Mouse (Mus musculus) limb, embryonic 13.5 days (tissue): ENCODE measurements around the gene Stap2. TPM values are rescaled to one million over a fixed set of nuclear protein-coding genes. Genes with fewer than 3 reads are reported as not detected.

Source experiments
- ATAC-seq: fragments of 200-750 bp; cut with Nextera tagmentation; 2 replicates; pipeline ENCODE4 v1.8.0; 2017; ENCODE audit warnings: low read depth, moderate number of reproducible peaks, moderate TSS enrichment; ENCODE audit not compliant: low FRiP score
- H3K27ac ChIP-seq: fragments of 300-500 bp; sonication (generic); 2 replicates; pipeline ENCODE4 v1.5.1; 2015; ENCODE audit warnings: inconsistent platforms, mild to moderate bottlenecking, moderate library complexity
- H3K27me3 ChIP-seq: fragments of 300-500 bp; sonication (generic); 2 replicates; pipeline ENCODE4 v1.6.1; 2015; ENCODE audit warnings: mild to moderate bottlenecking, inconsistent platforms
- H3K36me3 ChIP-seq: fragments of 300-500 bp; sonication (generic); 2 replicates; pipeline ENCODE4 v1.6.1; 2015; ENCODE audit warnings: inconsistent platforms, mild to moderate bottlenecking, moderate library complexity
- H3K4me1 ChIP-seq: fragments of 300-500 bp; sonication (generic); 2 replicates; pipeline ENCODE4 v1.6.1; 2015; ENCODE audit warnings: inconsistent platforms
- H3K4me2 ChIP-seq: fragments of 300-500 bp; sonication (generic); replicated peaks from 2 replicates; pipeline ENCODE4 v1.6.1; 2015; ENCODE audit warnings: inconsistent platforms, mild to moderate bottlenecking, moderate library complexity
- H3K4me3 ChIP-seq: fragments of 300-500 bp; sonication (generic); 2 replicates; pipeline ENCODE4 v1.5.1; 2015; ENCODE audit warnings: moderate library complexity, mild to moderate bottlenecking, inconsistent platforms
- H3K9ac ChIP-seq: fragments of 300-500 bp; sonication (generic); 2 replicates; pipeline ENCODE4 v1.6.1; 2015; ENCODE audit warnings: mild to moderate bottlenecking, inconsistent platforms
- H3K9me3 ChIP-seq: fragments of 300-500 bp; sonication (generic); 2 replicates; pipeline ENCODE4 v1.6.1; 2016; ENCODE audit warnings: inconsistent platforms
- WGBS: fragments of 180-500 bp; shearing (Covaris S2); methylation state at CpG from one replicate; pipeline ENCODE4 v1.1.7; 2015; 5-methylcytosine and 5-hydroxymethylcytosine counted together
- polyA plus RNA-seq: library from polyadenylated mRNA; unstranded; fragments of >200 nt; fragmentation: Nextera tagmentation; extraction: Ambion mirVana; gene quantifications from 2 replicates; pipeline ENCODE4 v1.2.1, GENCODE M21; 2015

The Stap2 gene
- polyA plus RNA-seq, 1 experiment from 2014 or later, result 8.1 TPM

GRCm38 (mm10) chr17:55963171-55963570, 42.2 kb downstream of the Stap2 start:
- 78% methylated on average over 14 of the region's 14 CpGs for WGBS
- peaks cover 69% of the 10 kb centered on the region for H3K36me3 ChIP-seq

DNA sequence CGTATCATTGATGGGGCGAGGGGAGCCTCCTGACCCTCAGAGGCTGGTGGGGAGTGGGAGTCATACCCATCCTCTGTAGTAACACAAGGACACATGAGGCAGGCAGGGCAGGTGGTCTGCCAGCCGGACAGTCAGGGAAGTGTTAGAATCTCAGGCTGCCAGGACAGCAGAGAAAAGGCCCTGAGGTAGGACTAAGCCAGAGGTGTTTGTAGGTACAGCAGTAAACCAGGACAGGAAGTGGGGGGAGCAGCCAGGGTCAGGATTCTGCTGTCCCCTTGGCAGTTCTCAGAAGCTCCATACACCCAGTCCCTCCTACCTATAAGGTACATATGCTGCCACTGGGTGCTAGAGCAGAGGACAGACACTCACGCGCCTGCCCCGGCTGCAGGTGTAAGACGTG, 43.8 kb downstream of the Stap2 start:
- Histone ChIP-seq H3K4me1 (peaks cover 23% of the 10 kb centered on the region), H3K27me3 (no peaks in the 10 kb centered on the region), H3K36me3 (peaks cover 54% of the 10 kb centered on the region), H3K4me3 (no peak overlapping the region), H3K9ac (no peak overlapping the region), H3K4me2 (no peak overlapping the region), H3K27ac (no peak overlapping the region), H3K9me3 (no peaks in the 10 kb centered on the region)
- no peak for ATAC-seq
- 93% methylated on average over 7 of the region's 7 CpGs for WGBS

More at GRCm38 (mm10) chr17:55963171-55963570, 42.2 kb downstream of the Stap2 start:
- Histone ChIP-seq H3K4me2 (no peak overlapping the region), H3K4me1 (peaks cover 11% of the 10 kb centered on the region), H3K9me3 (no peaks in the 10 kb centered on the region), H3K27me3 (no peaks in the 10 kb centered on the region), H3K27ac (no peak overlapping the region), H3K9ac (no peak overlapping the region), H3K4me3 (no peak overlapping the region)
- ATAC-seq, result no peak

DNA sequence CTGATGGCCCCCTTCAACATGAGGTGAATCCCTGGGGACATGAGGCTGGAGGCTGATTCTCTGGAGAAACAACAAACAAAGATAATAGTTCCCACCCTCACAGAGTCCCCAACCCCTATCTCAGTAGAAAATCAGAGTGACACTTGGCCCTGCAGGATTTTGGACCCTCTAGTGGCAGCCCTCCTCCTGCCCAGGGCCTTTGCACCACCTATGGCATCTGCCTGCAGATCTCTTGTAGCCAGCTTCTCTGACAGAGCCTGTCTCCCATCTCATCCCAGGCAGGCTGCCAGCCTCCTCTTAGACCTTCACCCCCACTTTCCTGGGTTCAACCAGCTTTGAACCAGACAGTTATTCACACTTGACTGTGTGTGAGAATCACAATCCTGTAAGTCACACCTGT, 44.6 kb downstream of the Stap2 start:
- no peaks in the 10 kb centered on the region for H3K9me3 ChIP-seq
- H3K36me3 ChIP-seq, result peaks cover 46% of the 10 kb centered on the region
- H3K9ac ChIP-seq, result 0 out of 2 replicates have a peak overlapping the region, but pooled peaks have one; percentile 58
- peaks cover 29% of the 10 kb centered on the region for H3K4me1 ChIP-seq
- no peaks in the 10 kb centered on the region for H3K27me3 ChIP-seq
- ATAC-seq, result no peak
- no peak overlapping the region for H3K4me3 ChIP-seq
- no peak overlapping the region for H3K27ac ChIP-seq
- no peak overlapping the region for H3K4me2 ChIP-seq

GRCm38 (mm10) chr17:55959946-55960740, 45.2 kb downstream of the Stap2 start:
- peak overlapping the region; percentile 90; the same call in 1 of the 2 replicates for H3K27ac ChIP-seq

DNA sequence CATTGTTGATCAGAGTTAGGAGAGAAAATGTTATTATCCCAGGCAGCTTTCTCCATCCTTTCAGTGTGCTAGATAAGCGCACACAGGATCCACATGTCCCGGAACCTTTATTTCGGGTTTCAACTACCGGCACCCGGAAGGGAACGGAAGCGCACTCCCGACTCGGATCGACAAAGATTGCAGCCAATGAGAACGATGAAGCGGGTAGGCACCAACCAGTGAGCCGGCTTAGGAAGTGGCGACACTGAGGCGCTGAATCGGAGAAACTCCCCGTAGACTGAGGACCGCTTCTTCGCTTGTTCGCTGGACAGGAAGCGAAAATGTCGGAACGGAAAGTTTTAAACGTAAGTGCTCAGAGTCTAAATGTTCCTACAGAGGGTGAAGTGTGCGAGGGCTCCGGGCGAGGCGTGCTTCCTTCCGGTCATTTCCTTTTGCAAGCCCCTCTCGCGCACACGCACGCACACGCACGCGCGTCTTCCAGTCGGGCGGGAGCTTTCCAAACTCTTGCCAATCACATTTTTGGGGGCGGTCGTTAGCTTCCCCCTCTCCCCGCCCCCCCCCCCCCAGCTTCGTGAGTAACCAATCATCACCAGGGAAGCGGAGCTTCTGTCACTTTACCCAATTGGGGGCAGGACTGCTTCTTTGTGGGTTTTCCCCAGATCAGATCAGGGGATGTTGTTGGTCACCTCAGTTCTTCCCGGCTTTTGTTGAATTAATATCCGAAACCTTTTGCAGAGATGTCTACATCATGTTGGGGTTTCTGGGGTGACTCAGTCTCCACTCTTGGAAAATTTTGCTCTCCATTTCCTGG, 46.3 kb downstream of the Stap2 start, which contains the start of gene Yju2:
Gene Yju2 (plus strand): TSS at position 182 of the 811 bp plus-strand sequence.
- H3K27ac ChIP-seq, result peak within 1 kb of the TSS; percentile 90
- peaks cover 29% of the 10 kb centered on the region for H3K4me1 ChIP-seq
- under 1% methylated on average over 45 of the region's 46 CpGs for WGBS
- peak within 1 kb of the TSS; percentile 78 for H3K4me2 ChIP-seq
- H3K27me3 ChIP-seq, result peaks cover 17% of the 10 kb centered on the region
- peak; percentile 93 for ATAC-seq
- peak within 1 kb of the TSS; percentile 51 for H3K4me3 ChIP-seq
- H3K9ac ChIP-seq, result peak within 1 kb of the TSS; percentile 70
- H3K36me3 ChIP-seq, result peaks cover 31% of the 10 kb centered on the region
- no peaks in the 10 kb centered on the region for H3K9me3 ChIP-seq

More at GRCm38 (mm10) chr17:55959946-55960740, 45.2 kb downstream of the Stap2 start:
- H3K9ac ChIP-seq, result peak overlapping the region; percentile 58
- H3K27me3 ChIP-seq, result peaks cover 6% of the 10 kb centered on the region
- peak overlapping the region; percentile 78 for H3K4me2 ChIP-seq
- peaks cover 41% of the 10 kb centered on the region for H3K36me3 ChIP-seq
- H3K9me3 ChIP-seq, result no peaks in the 10 kb centered on the region
- no peak for ATAC-seq
- H3K4me3 ChIP-seq, result peak overlapping the region; percentile 51
- peaks cover 29% of the 10 kb centered on the region for H3K4me1 ChIP-seq
- 76% methylated on average over 10 of the region's 10 CpGs for WGBS

DNA sequence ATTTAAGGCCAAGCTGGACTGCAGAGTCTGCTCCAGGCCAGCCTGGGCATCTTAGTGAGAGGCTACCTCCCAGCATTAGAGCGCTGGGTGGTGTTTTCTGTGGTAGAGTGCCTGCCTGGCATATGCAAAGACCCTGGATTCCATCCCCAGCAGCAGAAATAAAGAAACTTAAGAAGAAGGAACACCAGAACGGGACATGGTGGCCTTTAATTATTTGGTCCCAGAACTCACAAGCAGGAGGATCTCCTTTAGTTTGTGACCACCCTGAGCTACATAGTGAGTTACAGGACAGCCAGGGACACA, 46.8 kb downstream of the Stap2 start:
- peaks cover 26% of the 10 kb centered on the region for H3K36me3 ChIP-seq
- no peaks in the 10 kb centered on the region for H3K9me3 ChIP-seq
- H3K9ac ChIP-seq, result peak overlapping the region; percentile 70
- ATAC-seq, result no peak
- H3K4me3 ChIP-seq, result peak overlapping the region; percentile 51
- peaks cover 22% of the 10 kb centered on the region for H3K27me3 ChIP-seq
- H3K4me2 ChIP-seq, result peak overlapping the region; percentile 78
- H3K27ac ChIP-seq, result peak overlapping the region; percentile 65; the same call in 1 of the 2 replicates
- WGBS, result 33% methylated on average over 2 of the region's 2 CpGs
- peaks cover 29% of the 10 kb centered on the region for H3K4me1 ChIP-seq

DNA sequence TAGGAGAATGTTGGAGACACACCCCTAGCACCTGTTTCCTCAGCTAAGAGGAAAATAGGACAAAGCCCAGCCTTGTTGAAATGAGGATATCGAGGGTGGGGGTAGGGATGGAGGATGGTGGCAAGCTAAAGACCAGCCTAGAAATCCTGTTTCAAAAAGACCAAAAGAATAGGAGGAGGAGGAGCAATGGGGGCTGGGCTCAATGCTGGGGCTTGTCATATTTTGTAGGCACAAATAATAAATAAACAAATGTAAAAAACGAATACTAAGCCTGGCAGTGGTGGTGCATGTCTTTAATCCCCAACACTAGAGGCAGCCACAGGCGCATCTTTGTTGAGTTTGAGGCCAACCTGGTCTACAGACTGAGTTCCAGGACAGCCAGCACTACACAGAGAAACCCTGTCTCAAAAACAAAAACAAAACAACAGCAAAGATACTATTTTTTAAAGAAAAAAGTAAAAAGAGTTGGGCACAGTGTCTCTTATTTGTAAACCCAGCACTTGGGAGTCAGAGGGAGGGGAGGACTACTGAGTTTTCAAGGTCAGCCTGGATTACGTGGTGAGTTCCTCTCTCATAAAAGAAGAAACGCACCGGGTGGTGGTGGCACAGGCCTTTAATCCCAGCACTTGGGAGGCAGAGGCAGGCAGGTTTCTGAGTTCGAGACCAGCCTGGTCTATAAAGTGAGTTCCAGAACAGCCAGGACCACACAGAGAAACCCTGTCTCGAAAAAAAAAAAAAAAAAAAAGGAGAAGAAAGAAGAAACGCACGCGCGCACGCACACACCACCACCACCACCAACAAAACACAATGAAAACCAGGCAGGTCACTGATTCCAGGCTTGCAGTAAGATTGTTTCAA, 47.4 kb downstream of the Stap2 start:
- ATAC-seq, result no peak
- Histone ChIP-seq H3K27ac (peak overlapping the region; percentile 65; the same call in 1 of the 2 replicates), H3K4me1 (peaks cover 29% of the 10 kb centered on the region), H3K27me3 (peaks cover 23% of the 10 kb centered on the region), H3K9ac (peak overlapping the region; percentile 70), H3K36me3 (peaks cover 20% of the 10 kb centered on the region), H3K4me2 (peak overlapping the region; percentile 78), H3K9me3 (no peaks in the 10 kb centered on the region), H3K4me3 (peak overlapping the region; percentile 51)
- WGBS, result 80% methylated on average over 13 of the region's 13 CpGs

GRCm38 (mm10) chr17:55957168-55957567, 48.2 kb downstream of the Stap2 start:
- WGBS, result 13% methylated on average over 9 of the region's 9 CpGs
- H3K4me2 ChIP-seq, result peak overlapping the region; percentile 80; the same call in 1 of the 2 replicates
- no peaks in the 10 kb centered on the region for H3K9me3 ChIP-seq
- peaks cover 30% of the 10 kb centered on the region for H3K27me3 ChIP-seq
- H3K27ac ChIP-seq, result no peak overlapping the region
- H3K9ac ChIP-seq, result peak overlapping the region; percentile 4; the same call in 1 of the 2 replicates
- H3K4me1 ChIP-seq, result peaks cover 29% of the 10 kb centered on the region
- no peak for ATAC-seq
- H3K36me3 ChIP-seq, result peaks cover 16% of the 10 kb centered on the region
- no peak overlapping the region for H3K4me3 ChIP-seq

- peaks cover 32% of the 10 kb centered on the region for H3K27me3 ChIP-seq
- H3K4me2 ChIP-seq, result peak overlapping the region; percentile 80
- no peak for ATAC-seq
- H3K36me3 ChIP-seq, result peaks cover 10% of the 10 kb centered on the region
- 34% methylated on average over 6 of the region's 6 CpGs for WGBS
- no peak overlapping the region for H3K27ac ChIP-seq
- H3K4me3 ChIP-seq, result peak overlapping the region; percentile 51
- peaks cover 29% of the 10 kb centered on the region for H3K4me1 ChIP-seq
- H3K9ac ChIP-seq, result peak overlapping the region; percentile 62; the same call in 1 of the 2 replicates
- no peaks in the 10 kb centered on the region for H3K9me3 ChIP-seq
These were observed 48.8 kb downstream of the Stap2 start for GRCm38 (mm10) chr17:55956591-55956990.

DNA sequence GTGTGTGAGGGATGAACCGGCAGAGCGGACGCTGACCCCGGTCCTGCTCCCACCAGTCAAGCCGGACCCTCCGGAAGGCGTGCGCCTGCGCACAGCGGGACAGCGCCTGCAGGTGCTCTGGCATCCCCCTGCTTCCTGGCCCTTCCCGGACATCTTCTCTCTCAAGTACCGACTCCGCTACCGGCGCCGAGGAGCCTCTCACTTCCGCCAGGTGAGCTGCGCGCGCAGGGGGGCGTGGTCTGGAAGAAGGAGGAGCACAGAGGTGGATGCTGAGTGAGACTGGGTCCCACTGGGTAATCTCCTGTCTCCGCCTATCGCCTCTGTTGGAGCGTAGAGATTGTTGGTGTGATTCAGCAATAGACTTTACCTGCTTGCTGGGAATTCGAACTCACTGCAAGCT, 49.3 kb downstream of the Stap2 start:
- peak overlapping the region; percentile 62 for H3K9ac ChIP-seq
- no peak overlapping the region for H3K27ac ChIP-seq
- H3K36me3 ChIP-seq, result peaks cover 6% of the 10 kb centered on the region
- H3K27me3 ChIP-seq, result peaks cover 34% of the 10 kb centered on the region
- H3K4me2 ChIP-seq, result peak overlapping the region; percentile 80
- no peaks in the 10 kb centered on the region for H3K9me3 ChIP-seq
- H3K4me3 ChIP-seq, result peak overlapping the region; percentile 51
- no peak for ATAC-seq
- H3K4me1 ChIP-seq, result peaks cover 29% of the 10 kb centered on the region
- 1% methylated on average over 26 of the region's 26 CpGs for whole genome bisulfite sequencing

DNA sequence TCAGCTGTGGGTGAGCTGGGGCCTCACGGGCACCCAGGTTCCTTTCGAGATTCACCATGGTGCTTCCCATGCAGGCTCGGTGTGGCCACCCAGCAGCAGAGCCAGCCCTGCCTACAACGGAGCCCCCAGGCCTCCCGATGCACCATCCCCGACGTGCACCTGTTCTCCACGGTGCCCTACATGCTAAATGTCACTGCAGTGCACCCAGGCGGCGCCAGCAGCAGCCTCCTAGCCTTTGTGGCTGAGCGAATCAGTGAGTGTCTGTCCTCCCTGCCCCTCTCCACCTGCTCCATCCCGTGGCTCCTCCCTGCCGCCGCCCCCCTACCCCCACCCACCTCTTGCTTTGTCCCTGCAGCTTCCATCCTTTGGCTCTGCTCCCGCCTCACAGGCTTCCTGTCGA, 51.2 kb downstream of the Stap2 start:
- Histone ChIP-seq H3K36me3 (no peaks in the 10 kb centered on the region), H3K9me3 (no peaks in the 10 kb centered on the region), H3K4me2 (no peak overlapping the region), H3K9ac (no peak overlapping the region), H3K27ac (no peak overlapping the region), H3K4me1 (peaks cover 23% of the 10 kb centered on the region), H3K27me3 (peaks cover 43% of the 10 kb centered on the region), H3K4me3 (no peak overlapping the region)
- 37% methylated on average over 16 of the region's 16 CpGs for WGBS
- no peak for ATAC-seq
